Mouse (Mus musculus) retina, embryonic 14.5 days (tissue): ENCODE results near the gene Asb1.

Experiments
- DNase-seq: peaks from one replicate; pipeline ENCODE4 v3.0.0-alpha.2; 2015; ENCODE audit warnings: low spot score

Asb1 gene

GRCm38 (mm10) chr1:91540271-91540826 is at the start of gene Asb1:
Gene Asb1 (plus strand): TSS chr1:91540544.
- peak; percentile 99 for DNase-seq

- DNase-seq = no peak
Measured at GRCm38 (mm10) chr1:91492740-91493139, 47.6 kb upstream of the Asb1 start.

- no peak for DNase-seq
Measured at GRCm38 (mm10) chr1:91493938-91494337, 46.4 kb upstream of the Asb1 start.

GRCm38 (mm10) chr1:91494457-91495140 is 45.7 kb upstream of the Asb1 start, which contains the start of gene Traf3ip1:
Gene Traf3ip1 (plus strand): TSS chr1:91494647.
- DNase-seq = peak; percentile 97

- no peak for DNase-seq
Measured at GRCm38 (mm10) chr1:91495321-91495720, 45.0 kb upstream of the Asb1 start.

GRCm38 (mm10) chr1:91498579-91498978 is 41.8 kb upstream of the Asb1 start:
- DNase-seq = no peak

- DNase-seq = no peak
Measured at GRCm38 (mm10) chr1:91504615-91505014, 35.7 kb upstream of the Asb1 start.

GRCm38 (mm10) chr1:91514916-91515315 is 25.4 kb upstream of the Asb1 start:
- no peak for DNase-seq

- DNase-seq = no peak
Measured at GRCm38 (mm10) chr1:91515642-91516041, 24.7 kb upstream of the Asb1 start.

- peak; percentile 85 for DNase-seq
Measured at GRCm38 (mm10) chr1:91523759-91524158, 16.6 kb upstream of the Asb1 start.

- no peak for DNase-seq
Measured at GRCm38 (mm10) chr1:91525838-91526237, 14.5 kb upstream of the Asb1 start.

GRCm38 (mm10) chr1:91530166-91530565 is 10.2 kb upstream of the Asb1 start:
- DNase-seq = no peak

- DNase-seq = no peak
Measured at GRCm38 (mm10) chr1:91532243-91532642, 8.1 kb upstream of the Asb1 start.

- no peak for DNase-seq
Measured at GRCm38 (mm10) chr1:91532892-91533291, 7.5 kb upstream of the Asb1 start.

GRCm38 (mm10) chr1:91533483-91533882 is 6.9 kb upstream of the Asb1 start:
- no peak for DNase-seq

GRCm38 (mm10) chr1:91533961-91534723 is 6.2 kb upstream of the Asb1 start:
- no peak for DNase-seq

- no peak for DNase-seq
Measured at GRCm38 (mm10) chr1:91537786-91538569, 2.4 kb upstream of the Asb1 start.

GRCm38 (mm10) chr1:91538570-91538929 is 1.8 kb upstream of the Asb1 start:
- DNase-seq = no peak

- no peak for DNase-seq
Measured at GRCm38 (mm10) chr1:91539246-91539645, 1.1 kb upstream of the Asb1 start.

- DNase-seq = no peak
Measured at GRCm38 (mm10) chr1:91539704-91540270, 557 bp upstream of the Asb1 start.

GRCm38 (mm10) chr1:91541042-91541592 is 773 bp downstream of the Asb1 start:
- peak; percentile 4 for DNase-seq

- DNase-seq = no peak
Measured at GRCm38 (mm10) chr1:91543974-91544373, 3.6 kb downstream of the Asb1 start.
